Mouse (Mus musculus): Measurements from ENCODE around the gene Isy1. TPM values are rescaled to one million over a fixed set of nuclear protein-coding genes. Genes with fewer than 3 reads are reported as not detected.

The Isy1 gene
- polyA plus RNA-seq, 1 experiment from 2014 or later, result 50.7 TPM

GRCm38 (mm10) chr6:87808521-87808920 lies 30.1 kb downstream of the Isy1 start:
- 82% methylated on average over 3 of the region's 3 CpGs for WGBS
- Histone ChIP-seq H3K27ac (no peak overlapping the region), H3K4me1 (replicated peaks) (peaks cover 36% of the 10 kb centered on the region), H3K36me3 (peaks cover 15% of the 10 kb centered on the region), H3K4me3 (no peak overlapping the region), H3K9me3 (no peaks in the 10 kb centered on the region), H3K27me3 (ENCODE audit: insufficient read depth, poor library complexity, severe bottlenecking) (peaks cover 9% of the 10 kb centered on the region; the same call in 1 of the 2 replicates)
- no peak for DNase-seq (ENCODE audit: low spot score)

GRCm38 (mm10) chr6:87807735-87808440 lies 30.7 kb downstream of the Isy1 start:
- Histone ChIP-seq H3K4me3 (no peak overlapping the region), H3K36me3 (peaks cover 12% of the 10 kb centered on the region), H3K9me3 (no peaks in the 10 kb centered on the region), H3K27me3 (ENCODE audit: insufficient read depth, poor library complexity, severe bottlenecking) (0 out of 2 replicates have a peak, but pooled peaks cover 6% of the 10 kb centered on the region), H3K4me1 (replicated peaks) (peaks cover 36% of the 10 kb centered on the region), H3K27ac (no peak overlapping the region)
- DNase-seq (ENCODE audit: low spot score), result no peak
- 83% methylated on average over 4 of the region's 4 CpGs for WGBS

- H3K9me3 ChIP-seq, result no peaks in the 10 kb centered on the region
- H3K4me1 ChIP-seq (replicated peaks), result peaks cover 28% of the 10 kb centered on the region
- no peak overlapping the region for H3K27ac ChIP-seq
- H3K4me3 ChIP-seq, result no peak overlapping the region
- peaks cover 12% of the 10 kb centered on the region for H3K36me3 ChIP-seq
- 62% methylated on average over 2 of the region's 2 CpGs for WGBS
- 0 out of 2 replicates have a peak, but pooled peaks cover 6% of the 10 kb centered on the region for H3K27me3 ChIP-seq (ENCODE audit: insufficient read depth, poor library complexity, severe bottlenecking)
- DNase-seq (ENCODE audit: low spot score), result no peak
Measured at GRCm38 (mm10) chr6:87806857-87807256, 31.7 kb downstream of the Isy1 start.

- Histone ChIP-seq H3K9me3 (no peaks in the 10 kb centered on the region), H3K27ac (no peak overlapping the region), H3K4me3 (no peak overlapping the region), H3K27me3 (ENCODE audit: insufficient read depth, poor library complexity, severe bottlenecking) (0 out of 2 replicates have a peak, but pooled peaks cover 6% of the 10 kb centered on the region), H3K4me1 (replicated peaks) (peaks cover 20% of the 10 kb centered on the region), H3K36me3 (peaks cover 12% of the 10 kb centered on the region)
- DNase-seq (ENCODE audit: low spot score), result no peak
- 78% methylated on average over 2 of the region's 2 CpGs for WGBS
Measured at GRCm38 (mm10) chr6:87806028-87806427, 32.6 kb downstream of the Isy1 start.

GRCm38 (mm10) chr6:87805448-87805847 lies 33.1 kb downstream of the Isy1 start:
- Histone ChIP-seq H3K27ac (no peak overlapping the region), H3K4me3 (no peak overlapping the region), H3K4me1 (replicated peaks) (peaks cover 14% of the 10 kb centered on the region), H3K27me3 (ENCODE audit: insufficient read depth, poor library complexity, severe bottlenecking) (0 out of 2 replicates have a peak, but pooled peaks cover 6% of the 10 kb centered on the region), H3K9me3 (no peaks in the 10 kb centered on the region), H3K36me3 (peaks cover 12% of the 10 kb centered on the region)
- WGBS, result 91% methylated on average over 7 of the region's 7 CpGs
- DNase-seq (ENCODE audit: low spot score), result no peak

DNA sequence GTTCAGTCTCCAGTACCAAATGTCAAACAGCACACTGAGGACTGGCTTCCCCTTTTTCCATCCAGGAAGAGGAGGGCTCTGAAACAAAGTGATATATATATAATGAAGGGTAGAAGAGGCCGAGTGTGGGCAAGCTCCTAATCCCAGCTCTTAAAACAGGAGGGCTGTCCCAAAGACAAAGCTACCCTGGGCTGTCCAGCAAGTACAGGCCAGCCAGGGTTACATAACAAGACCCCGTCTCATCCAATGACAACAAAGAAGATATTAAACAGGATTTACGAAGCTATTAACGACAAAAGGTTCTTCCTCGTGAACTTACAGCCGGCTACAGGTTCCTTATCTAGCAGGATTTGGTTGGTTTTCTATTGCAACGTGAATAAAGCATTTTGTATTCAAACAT lies 33.7 kb downstream of the Isy1 start:
- H3K27ac ChIP-seq, result no peak overlapping the region
- peaks cover 9% of the 10 kb centered on the region; the same call in 1 of the 2 replicates for H3K4me1 ChIP-seq (replicated peaks)
- WGBS, result 90% methylated on average over 7 of the region's 7 CpGs
- 0 out of 2 replicates have a peak, but pooled peaks cover 4% of the 10 kb centered on the region for H3K27me3 ChIP-seq (ENCODE audit: insufficient read depth, poor library complexity, severe bottlenecking)
- peaks cover 12% of the 10 kb centered on the region for H3K36me3 ChIP-seq
- H3K9me3 ChIP-seq, result no peaks in the 10 kb centered on the region
- H3K4me3 ChIP-seq, result no peak overlapping the region
- DNase-seq (ENCODE audit: low spot score), result no peak

GRCm38 (mm10) chr6:87804036-87804435 lies 34.6 kb downstream of the Isy1 start:
- Histone ChIP-seq H3K36me3 (peaks cover 12% of the 10 kb centered on the region), H3K4me3 (no peak overlapping the region), H3K4me1 (replicated peaks) (0 out of 2 replicates have a peak, but pooled peaks cover 4% of the 10 kb centered on the region), H3K27ac (no peak overlapping the region), H3K9me3 (no peaks in the 10 kb centered on the region), H3K27me3 (ENCODE audit: insufficient read depth, poor library complexity, severe bottlenecking) (no peaks in the 10 kb centered on the region)
- DNase-seq (ENCODE audit: low spot score), result no peak
- 94% methylated on average over 1 of the region's 1 CpGs for WGBS

- Histone ChIP-seq H3K9me3 (no peaks in the 10 kb centered on the region), H3K36me3 (peaks cover 12% of the 10 kb centered on the region), H3K4me3 (no peak overlapping the region), H3K27ac (no peak overlapping the region), H3K4me1 (replicated peaks) (0 out of 2 replicates have a peak, but pooled peaks cover 4% of the 10 kb centered on the region), H3K27me3 (ENCODE audit: insufficient read depth, poor library complexity, severe bottlenecking) (no peaks in the 10 kb centered on the region)
- whole genome bisulfite sequencing, result 88% methylated on average over 7 of the region's 7 CpGs
- DNase-seq (ENCODE audit: low spot score), result no peak
Measured at GRCm38 (mm10) chr6:87802462-87802861, 36.1 kb downstream of the Isy1 start.

DNA sequence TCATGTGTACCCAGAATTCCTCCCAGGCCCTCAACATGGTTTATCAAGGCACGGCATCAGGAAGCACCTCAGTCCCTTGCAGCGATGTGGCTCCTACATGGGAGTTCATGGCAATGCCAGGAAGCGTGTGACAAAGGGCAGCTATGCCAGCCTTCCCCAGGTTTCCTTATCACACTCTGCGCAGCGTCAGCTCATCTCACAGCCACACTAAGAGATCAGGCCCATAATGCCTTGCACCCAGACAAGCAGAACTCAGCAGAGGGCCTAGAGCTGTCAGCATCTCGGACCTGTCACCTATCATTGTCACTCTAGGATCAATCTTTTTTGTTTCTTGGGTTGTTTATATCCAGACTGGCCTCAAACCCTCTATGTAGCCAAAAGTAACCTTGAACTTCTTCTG lies 39.0 kb downstream of the Isy1 start:
- DNase-seq (ENCODE audit: low spot score), result no peak
- H3K27me3 ChIP-seq (ENCODE audit: insufficient read depth, poor library complexity, severe bottlenecking), result no peaks in the 10 kb centered on the region
- no peak overlapping the region for H3K4me3 ChIP-seq
- H3K4me1 ChIP-seq (replicated peaks), result peaks cover 13% of the 10 kb centered on the region
- 90% methylated on average over 6 of the region's 6 CpGs for WGBS
- no peak overlapping the region for H3K27ac ChIP-seq
- no peaks in the 10 kb centered on the region for H3K9me3 ChIP-seq
- peaks cover 5% of the 10 kb centered on the region for H3K36me3 ChIP-seq

GRCm38 (mm10) chr6:87797321-87797720 lies 41.3 kb downstream of the Isy1 start:
- WGBS, result 61% methylated on average over 2 of the region's 2 CpGs
- Histone ChIP-seq H3K27me3 (ENCODE audit: insufficient read depth, poor library complexity, severe bottlenecking) (no peaks in the 10 kb centered on the region), H3K9me3 (no peaks in the 10 kb centered on the region), H3K27ac (no peak overlapping the region), H3K4me1 (replicated peaks) (peaks cover 13% of the 10 kb centered on the region), H3K36me3 (peaks cover 4% of the 10 kb centered on the region), H3K4me3 (no peak overlapping the region)
- DNase-seq (ENCODE audit: low spot score), result no peak

DNA sequence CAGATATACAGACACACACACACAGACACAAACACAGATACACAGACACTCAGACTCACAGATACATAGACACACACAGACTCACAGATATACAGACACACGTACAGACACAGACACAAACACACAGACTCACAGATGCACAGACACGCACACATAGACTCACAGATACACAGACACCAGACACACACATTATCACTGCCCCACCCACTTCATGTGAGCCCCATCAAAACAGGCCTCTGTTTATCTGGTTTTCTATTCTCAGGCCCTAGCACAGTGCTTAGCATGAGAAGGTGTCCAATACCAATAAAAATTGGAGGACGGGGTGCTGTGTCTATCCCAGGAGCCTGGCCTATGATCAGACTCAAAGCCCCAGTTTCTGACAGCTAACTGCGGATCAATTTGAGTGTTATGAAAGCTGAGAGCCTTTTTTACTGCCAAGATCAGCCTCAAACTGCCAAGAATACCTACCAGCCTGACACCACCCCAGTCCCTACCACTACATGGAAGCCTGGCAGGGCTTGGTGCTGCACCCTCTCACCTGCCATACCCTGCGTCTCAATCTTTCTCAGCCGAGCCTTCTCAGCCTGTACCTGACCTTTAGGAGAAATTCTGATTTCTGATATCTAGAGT lies 42.2 kb downstream of the Isy1 start:
- H3K4me3 ChIP-seq, result no peak overlapping the region
- no peaks in the 10 kb centered on the region for H3K27me3 ChIP-seq (ENCODE audit: insufficient read depth, poor library complexity, severe bottlenecking)
- no peaks in the 10 kb centered on the region for H3K9me3 ChIP-seq
- H3K36me3 ChIP-seq, result peaks cover 13% of the 10 kb centered on the region
- peaks cover 13% of the 10 kb centered on the region for H3K4me1 ChIP-seq (replicated peaks)
- no peak overlapping the region for H3K27ac ChIP-seq
- no peak for DNase-seq (ENCODE audit: low spot score)
- WGBS, result 90% methylated on average over 6 of the region's 6 CpGs

DNA sequence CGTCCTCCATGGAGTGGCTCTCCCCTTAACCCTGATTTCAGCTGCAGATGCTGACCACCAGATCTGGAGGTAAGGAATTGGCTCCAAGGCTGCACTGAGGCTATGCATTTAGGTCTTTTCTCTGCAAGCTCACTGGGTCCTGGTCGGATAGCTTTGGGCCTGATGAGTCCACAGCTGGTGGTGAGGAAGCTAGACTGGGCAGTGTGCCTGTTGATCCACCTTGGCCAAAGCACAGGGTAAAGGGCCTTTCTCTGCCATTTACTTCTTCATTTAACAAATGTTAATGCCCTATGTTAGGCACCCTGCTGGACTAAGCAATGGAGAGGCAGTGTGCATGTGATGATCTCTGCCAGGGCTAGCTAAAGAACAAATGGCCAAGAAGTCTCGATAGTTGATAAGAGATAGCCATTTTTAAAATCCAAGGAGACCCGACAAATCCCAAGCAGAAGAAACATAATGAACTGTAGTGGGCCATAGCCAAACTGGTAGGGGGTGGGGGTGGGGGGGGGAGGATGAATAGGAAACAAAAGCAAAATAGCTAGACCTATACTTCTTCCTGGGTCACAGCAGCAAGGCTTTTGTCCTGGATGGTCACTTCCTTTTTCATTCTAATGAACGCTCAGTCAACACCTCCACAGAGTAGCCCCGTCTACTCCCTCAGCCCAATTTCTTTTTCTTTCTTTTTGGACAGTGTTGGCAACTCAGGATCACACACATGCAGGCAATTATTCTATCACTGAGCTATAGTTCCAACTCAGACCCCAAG lies 43.0 kb downstream of the Isy1 start:
- no peak overlapping the region for H3K4me3 ChIP-seq
- H3K9me3 ChIP-seq, result no peaks in the 10 kb centered on the region
- peaks cover 13% of the 10 kb centered on the region for H3K36me3 ChIP-seq
- peaks cover 13% of the 10 kb centered on the region for H3K4me1 ChIP-seq (replicated peaks)
- no peaks in the 10 kb centered on the region for H3K27me3 ChIP-seq (ENCODE audit: insufficient read depth, poor library complexity, severe bottlenecking)
- WGBS, result 49% methylated on average over 6 of the region's 6 CpGs
- DNase-seq (ENCODE audit: low spot score), result no peak
- H3K27ac ChIP-seq, result peak overlapping the region; percentile 42; the same call in 1 of the 2 replicates

Data from hindbrain, embryonic 10.5 days (tissue).